Mouse (Mus musculus): ENCODE results near the gene Prkab2. TPM values are rescaled to one million over a fixed set of nuclear protein-coding genes. Genes with fewer than 3 reads are reported as not detected.

Gene Prkab2
- polyA plus RNA-seq, 1 experiment from 2014 or later: 7.4 TPM

DNA sequence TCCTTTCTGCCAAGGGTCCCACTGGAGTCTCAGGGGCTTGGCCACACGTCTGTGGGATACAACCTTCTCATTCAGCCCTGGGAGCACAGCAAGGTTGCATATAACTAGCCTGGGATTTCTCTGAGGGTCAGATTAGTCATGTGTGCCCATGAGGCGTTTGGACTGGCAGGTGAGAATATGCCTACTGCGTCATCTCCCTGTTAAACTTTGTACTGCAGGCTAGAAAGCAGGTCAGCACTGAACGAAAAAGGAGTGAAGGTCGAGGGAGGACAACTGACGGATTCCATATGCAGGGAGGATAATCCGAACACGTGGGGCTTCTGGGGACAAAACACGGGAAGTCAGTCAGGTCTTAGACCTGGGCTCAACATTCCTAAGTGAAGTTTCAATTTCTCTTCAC is 39.3 kb downstream of the Prkab2 start:
- no peak overlapping the region for H3K9ac ChIP-seq
- no peak for ATAC-seq (ENCODE audit: insufficient number of reproducible peaks, low FRiP score, low TSS enrichment, low read depth)
- no peak overlapping the region for H3K27ac ChIP-seq
- 70% methylated on average over 9 of the region's 9 CpGs for WGBS
- H3K27me3 ChIP-seq: no peaks in the 10 kb centered on the region
- H3K4me2 ChIP-seq: no peak overlapping the region
- H3K4me3 ChIP-seq: no peak overlapping the region
- H3K9me3 ChIP-seq: no peaks in the 10 kb centered on the region
- peaks cover 3% of the 10 kb centered on the region; the same call in 1 of the 2 replicates for H3K36me3 ChIP-seq
- no peaks in the 10 kb centered on the region for H3K4me1 ChIP-seq

DNA sequence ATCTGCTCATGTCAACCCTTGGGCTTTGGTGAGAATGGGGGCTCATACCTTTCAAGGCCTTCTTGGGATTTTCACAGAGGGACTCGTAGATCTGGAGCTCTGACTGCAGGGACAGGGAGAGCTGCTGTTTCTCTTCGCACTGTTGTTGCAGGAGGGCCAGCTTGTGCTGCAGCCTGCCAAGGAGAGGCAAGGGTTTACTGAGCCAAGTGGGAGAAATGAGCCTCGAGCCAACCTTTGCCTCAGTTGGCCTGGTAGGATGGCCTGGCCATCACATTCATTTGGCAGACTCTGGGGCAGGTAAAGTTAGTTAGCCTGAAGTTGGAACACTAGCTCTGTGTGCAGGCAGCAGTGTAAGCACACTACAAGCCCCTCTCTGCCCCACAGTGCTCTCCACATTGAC is 41.1 kb downstream of the Prkab2 start:
- H3K9ac ChIP-seq: no peak overlapping the region
- H3K9me3 ChIP-seq: no peaks in the 10 kb centered on the region
- H3K36me3 ChIP-seq: peaks cover 4% of the 10 kb centered on the region; the same call in 1 of the 2 replicates
- H3K27me3 ChIP-seq: no peaks in the 10 kb centered on the region
- ATAC-seq (ENCODE audit: insufficient number of reproducible peaks, low FRiP score, low TSS enrichment, low read depth): no peak
- H3K4me1 ChIP-seq: no peaks in the 10 kb centered on the region
- H3K4me2 ChIP-seq: no peak overlapping the region
- WGBS: 68% methylated on average over 3 of the region's 3 CpGs
- H3K27ac ChIP-seq: no peak overlapping the region
- H3K4me3 ChIP-seq: no peak overlapping the region

DNA sequence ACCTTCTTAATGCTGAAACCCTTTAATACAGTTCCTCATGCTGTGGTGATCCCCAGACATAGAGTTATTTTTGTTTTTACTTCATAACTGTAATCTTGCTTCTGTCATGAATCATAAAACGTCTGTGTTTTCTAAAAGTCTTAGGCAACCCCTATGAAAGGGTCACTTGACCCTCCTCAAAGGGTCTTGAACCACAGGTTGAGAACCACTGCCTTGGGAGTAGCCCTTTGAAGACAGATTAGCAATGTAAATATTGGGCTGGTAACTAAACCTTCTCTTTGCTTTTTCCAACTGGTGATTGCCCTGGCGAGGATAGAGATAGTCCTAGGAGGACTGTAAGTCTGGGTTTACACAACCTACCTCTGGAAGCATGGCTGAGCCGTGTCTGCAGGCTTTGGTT is 43.2 kb downstream of the Prkab2 start:
- WGBS: 56% methylated on average over 3 of the region's 3 CpGs
- Histone ChIP-seq H3K9ac (no peak overlapping the region), H3K27ac (no peak overlapping the region), H3K4me2 (no peak overlapping the region), H3K36me3 (peaks cover 4% of the 10 kb centered on the region; the same call in 1 of the 2 replicates), H3K4me1 (no peaks in the 10 kb centered on the region), H3K27me3 (no peaks in the 10 kb centered on the region), H3K4me3 (no peak overlapping the region), H3K9me3 (no peaks in the 10 kb centered on the region)
- no peak for ATAC-seq (ENCODE audit: insufficient number of reproducible peaks, low FRiP score, low TSS enrichment, low read depth)

DNA sequence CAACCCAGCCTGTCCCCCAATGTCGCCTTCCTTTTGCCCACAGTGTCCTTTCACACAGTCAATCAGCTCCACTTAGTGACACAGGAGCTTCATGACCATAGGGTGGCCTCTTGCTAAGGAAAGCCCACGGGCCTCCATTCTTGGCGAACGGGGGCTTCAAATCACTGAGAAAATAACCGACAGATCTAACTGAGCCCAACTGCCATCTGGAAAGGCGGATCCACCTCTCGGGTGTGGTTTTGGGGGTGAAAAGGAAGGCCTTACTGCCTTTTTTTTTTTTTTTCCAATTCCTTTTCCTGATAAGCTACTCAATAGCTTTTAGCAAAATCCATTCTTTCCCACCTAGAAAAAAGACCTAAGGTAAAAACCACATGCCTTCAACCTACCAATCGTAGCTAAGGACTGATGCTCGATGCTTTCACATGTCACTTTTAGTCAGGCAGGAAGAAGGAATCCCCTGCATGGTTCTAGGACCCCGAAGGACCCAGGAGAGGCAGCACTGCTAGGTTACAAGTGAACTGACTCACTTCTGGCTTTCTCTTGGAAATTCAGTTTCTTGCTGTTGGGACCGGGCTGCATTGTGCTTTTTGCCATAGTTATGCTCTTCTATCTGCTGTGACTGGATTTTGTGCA is 44.6 kb downstream of the Prkab2 start:
- no peak for ATAC-seq (ENCODE audit: insufficient number of reproducible peaks, low FRiP score, low TSS enrichment, low read depth)
- no peak overlapping the region for H3K27ac ChIP-seq
- peaks cover 4% of the 10 kb centered on the region; the same call in 1 of the 2 replicates for H3K36me3 ChIP-seq
- H3K9ac ChIP-seq: no peak overlapping the region
- H3K4me3 ChIP-seq: no peak overlapping the region
- H3K27me3 ChIP-seq: no peaks in the 10 kb centered on the region
- WGBS: 88% methylated on average over 11 of the region's 11 CpGs
- H3K4me1 ChIP-seq: no peaks in the 10 kb centered on the region
- no peak overlapping the region for H3K4me2 ChIP-seq
- no peaks in the 10 kb centered on the region for H3K9me3 ChIP-seq

DNA sequence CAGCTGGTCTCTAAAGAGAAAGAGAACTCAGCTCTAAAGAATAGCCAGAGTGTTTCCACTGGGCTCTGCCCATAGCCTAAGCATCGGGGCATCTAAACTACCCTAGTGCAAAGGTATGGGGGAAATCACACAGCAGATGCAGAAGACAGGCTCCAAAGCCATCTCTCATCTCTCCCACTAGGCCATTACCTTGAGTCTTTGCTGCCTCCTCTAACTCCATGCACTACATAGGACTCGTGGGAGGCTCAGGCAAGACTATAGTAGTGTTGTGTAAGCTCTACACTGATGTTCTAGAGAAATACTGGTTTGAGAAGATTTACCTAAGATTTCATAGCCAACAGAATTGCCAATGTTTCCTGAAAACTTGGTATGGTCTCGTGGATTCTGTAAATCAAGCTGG is 47.5 kb downstream of the Prkab2 start:
- Histone ChIP-seq H3K9ac (no peak overlapping the region), H3K36me3 (peaks cover 4% of the 10 kb centered on the region; the same call in 1 of the 2 replicates), H3K9me3 (no peaks in the 10 kb centered on the region), H3K27ac (no peak overlapping the region), H3K27me3 (no peaks in the 10 kb centered on the region), H3K4me3 (no peak overlapping the region), H3K4me1 (no peaks in the 10 kb centered on the region), H3K4me2 (no peak overlapping the region)
- WGBS: 88% methylated on average over 3 of the region's 3 CpGs
- ATAC-seq (ENCODE audit: insufficient number of reproducible peaks, low FRiP score, low TSS enrichment, low read depth): no peak

DNA sequence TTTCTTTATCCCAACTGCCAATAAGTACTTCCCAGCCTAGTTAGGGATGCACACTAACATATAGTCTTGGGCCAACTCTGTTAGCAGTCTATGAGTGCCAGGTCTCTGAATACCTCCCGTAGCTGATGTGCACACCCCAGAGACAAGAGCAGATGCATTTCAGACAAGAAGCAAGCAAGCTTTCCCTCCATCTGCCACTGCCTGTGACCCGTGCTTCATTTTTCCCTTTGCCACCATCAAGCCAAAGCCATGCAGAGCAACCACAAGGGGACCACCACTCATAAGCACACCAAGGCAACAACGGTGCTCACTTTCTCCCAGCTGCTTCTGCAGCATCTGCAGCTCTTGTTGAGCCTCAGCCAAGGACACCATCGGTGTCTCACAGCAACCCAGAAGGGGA is 48.6 kb downstream of the Prkab2 start:
- no peak overlapping the region for H3K27ac ChIP-seq
- 85% methylated on average over 4 of the region's 4 CpGs for WGBS
- no peaks in the 10 kb centered on the region for H3K27me3 ChIP-seq
- H3K36me3 ChIP-seq: peaks cover 4% of the 10 kb centered on the region; the same call in 1 of the 2 replicates
- H3K4me1 ChIP-seq: no peaks in the 10 kb centered on the region
- ATAC-seq (ENCODE audit: insufficient number of reproducible peaks, low FRiP score, low TSS enrichment, low read depth): no peak
- no peak overlapping the region for H3K4me2 ChIP-seq
- H3K9ac ChIP-seq: no peak overlapping the region
- H3K9me3 ChIP-seq: no peaks in the 10 kb centered on the region
- H3K4me3 ChIP-seq: no peak overlapping the region

DNA sequence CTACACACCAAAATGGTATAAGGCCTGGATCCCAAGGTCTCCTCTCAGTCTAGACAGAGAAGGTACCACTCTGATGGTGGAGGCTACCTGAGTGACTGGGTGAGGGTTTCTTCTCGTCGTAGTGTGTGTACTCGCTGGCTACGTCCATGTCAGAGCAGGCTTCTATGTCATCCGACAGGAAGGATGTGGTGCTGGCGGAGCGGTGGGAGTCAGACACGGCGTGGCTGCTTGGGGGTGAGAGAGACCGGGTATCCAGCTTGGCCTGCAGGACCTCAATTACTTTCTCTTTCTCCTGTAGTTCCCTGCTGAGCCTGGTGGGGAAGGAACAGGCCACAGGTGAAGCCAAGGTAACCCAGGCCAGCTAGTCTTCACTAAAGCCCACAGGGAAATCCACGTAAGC is 52.1 kb downstream of the Prkab2 start:
- H3K36me3 ChIP-seq: no peaks in the 10 kb centered on the region
- no peak for ATAC-seq (ENCODE audit: insufficient number of reproducible peaks, low FRiP score, low TSS enrichment, low read depth)
- no peaks in the 10 kb centered on the region for H3K4me1 ChIP-seq
- H3K9me3 ChIP-seq: no peaks in the 10 kb centered on the region
- H3K27ac ChIP-seq: no peak overlapping the region
- no peak overlapping the region for H3K9ac ChIP-seq
- WGBS: 87% methylated on average over 11 of the region's 11 CpGs
- H3K27me3 ChIP-seq: no peaks in the 10 kb centered on the region
- no peak overlapping the region for H3K4me2 ChIP-seq
- no peak overlapping the region for H3K4me3 ChIP-seq

DNA sequence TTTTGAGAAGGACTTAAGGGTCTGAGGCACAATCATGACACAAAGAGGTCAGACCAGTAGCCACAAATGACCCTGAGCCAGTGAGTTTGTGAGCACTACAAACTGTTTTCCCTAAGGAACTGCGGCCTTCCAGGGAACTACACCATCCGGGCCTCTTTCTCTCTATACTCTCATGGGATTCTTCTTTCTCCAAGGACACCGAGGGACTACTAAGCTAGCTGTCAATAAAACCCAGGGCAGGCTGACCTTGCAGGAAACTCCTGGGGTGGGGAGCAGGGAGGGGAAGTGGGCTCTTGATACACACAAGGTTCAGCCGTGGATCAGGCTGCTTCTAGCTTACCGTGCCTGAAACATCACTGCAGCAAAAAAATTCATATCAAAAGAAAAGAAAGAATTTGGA is 52.9 kb downstream of the Prkab2 start:
- Histone ChIP-seq H3K4me3 (no peak overlapping the region), H3K4me2 (no peak overlapping the region), H3K36me3 (no peaks in the 10 kb centered on the region), H3K9ac (no peak overlapping the region), H3K4me1 (no peaks in the 10 kb centered on the region), H3K9me3 (no peaks in the 10 kb centered on the region), H3K27ac (no peak overlapping the region), H3K27me3 (no peaks in the 10 kb centered on the region)
- WGBS: 60% methylated on average over 5 of the region's 5 CpGs
- no peak for ATAC-seq (ENCODE audit: insufficient number of reproducible peaks, low FRiP score, low TSS enrichment, low read depth)

DNA sequence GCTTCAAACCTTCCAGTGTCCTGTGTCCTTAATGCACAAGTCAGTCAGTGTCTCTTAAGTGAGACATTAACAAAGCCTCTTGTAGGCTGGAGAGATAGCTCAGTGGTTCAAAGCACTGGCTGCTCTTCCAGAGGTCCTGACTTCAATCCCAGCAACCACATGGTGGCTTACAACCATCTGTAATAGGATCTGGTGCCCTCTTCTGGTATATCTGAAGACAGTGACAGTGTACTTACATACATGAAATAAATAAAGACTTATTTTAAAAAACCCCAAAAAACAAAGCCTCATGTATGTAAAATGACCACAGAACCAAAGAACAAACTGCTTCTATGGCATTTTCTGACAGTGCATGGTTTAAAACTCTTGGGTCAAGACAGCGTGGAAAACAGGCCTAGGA is 57.9 kb downstream of the Prkab2 start:
- no peak overlapping the region for H3K4me2 ChIP-seq
- WGBS: 85% methylated on average over 1 of the region's 1 CpGs

DNA sequence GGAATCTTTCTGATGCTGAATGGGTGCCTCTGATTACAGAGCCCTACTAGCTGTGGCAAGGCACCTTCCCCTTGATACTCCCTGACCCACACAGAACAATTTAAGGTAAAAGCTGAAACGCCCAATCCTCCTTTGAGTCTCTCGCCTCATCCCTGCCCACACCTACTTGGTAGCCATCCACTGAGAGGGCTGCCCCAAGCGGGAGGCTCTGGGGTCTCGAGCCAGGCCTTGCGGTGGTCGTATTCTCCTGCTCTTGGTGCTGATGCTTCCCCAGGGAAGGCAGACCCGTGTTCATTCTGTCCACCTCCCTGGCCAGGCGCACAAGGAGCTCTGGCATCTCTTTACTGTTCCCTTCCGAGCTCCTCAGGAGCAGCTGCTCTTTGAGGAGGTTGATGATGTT is 61.1 kb downstream of the Prkab2 start:
- H3K36me3 ChIP-seq: no peaks in the 10 kb centered on the region
- H3K27me3 ChIP-seq: no peaks in the 10 kb centered on the region
- H3K4me1 ChIP-seq: no peaks in the 10 kb centered on the region
- H3K27ac ChIP-seq: no peak overlapping the region
- no peak overlapping the region for H3K4me3 ChIP-seq
- no peak for ATAC-seq (ENCODE audit: insufficient number of reproducible peaks, low FRiP score, low TSS enrichment, low read depth)
- no peak overlapping the region for H3K9ac ChIP-seq
- no peaks in the 10 kb centered on the region for H3K9me3 ChIP-seq
- no peak overlapping the region for H3K4me2 ChIP-seq
- 82% methylated on average over 9 of the region's 9 CpGs for WGBS

More for the DNA sequence above, 57.9 kb downstream of the Prkab2 start:
- H3K9ac ChIP-seq: no peak overlapping the region
- H3K27ac ChIP-seq: no peak overlapping the region
- no peak overlapping the region for H3K4me3 ChIP-seq
- H3K4me1 ChIP-seq: no peaks in the 10 kb centered on the region
- H3K9me3 ChIP-seq: no peaks in the 10 kb centered on the region
- H3K36me3 ChIP-seq: no peaks in the 10 kb centered on the region
- no peak for ATAC-seq (ENCODE audit: insufficient number of reproducible peaks, low FRiP score, low TSS enrichment, low read depth)
- no peaks in the 10 kb centered on the region for H3K27me3 ChIP-seq

Small RNAs within 50 kb of the gene (microRNA-seq; reads per million reads assigned to microRNA genes)
- gene Mir7225: not detected

Other genes with a start within 250 kb of the Prkab2 start
- gene Olfr1402, start 236.2 kb upstream of the Prkab2 start, polyA plus RNA-seq (2015; fragmentation: Nextera tagmentation; extraction: Ambion mirVana): not detected in 2 replicates
- 12.6 and 13.7 TPM in 2 replicates for gene Chd1l, start 48.0 kb upstream of the Prkab2 start, polyA plus RNA-seq (2015; fragmentation: Nextera tagmentation; extraction: Ambion mirVana)
- 2.7 and 3.5 TPM in 2 replicates for gene Fmo5, start 29.4 kb upstream of the Prkab2 start, polyA plus RNA-seq (2015; fragmentation: Nextera tagmentation; extraction: Ambion mirVana)
- not detected in 2 replicates for gene Gm17651, start 16.5 kb downstream of the Prkab2 start, polyA plus RNA-seq (2015; fragmentation: Nextera tagmentation; extraction: Ambion mirVana)
- 33.6 and 48.9 TPM in 2 replicates for gene Pde4dip, start 230.5 kb downstream of the Prkab2 start, polyA plus RNA-seq (2015; fragmentation: Nextera tagmentation; extraction: Ambion mirVana)
- gene Sec22b, start 243.0 kb downstream of the Prkab2 start, polyA plus RNA-seq (2015; fragmentation: Nextera tagmentation; extraction: Ambion mirVana): 180 and 181 TPM in 2 replicates

Measured in limb, embryonic 15.5 days (tissue).